Mouse (Mus musculus): Measurements from ENCODE around the gene Trim17.

- TF ChIP-seq CTCF (IDR thresholded peaks at IDR 0.05; ENCODE audit: control insufficient read depth, insufficient read depth, low read length) (no peak), POLR2A (IDR thresholded peaks at IDR 0.05; ENCODE audit: borderline replicate concordance, control insufficient read depth, low read depth, low read length) (no peak)
Observed at GRCm38 (mm10) chr11:58990794-58991193, 36.3 kb downstream of the Trim17 start.

All from bone marrow, adult 2 months (tissue).